Mouse (Mus musculus) CH12.LX (cell line): Measurements from ENCODE around the gene Tmem50b. TPM values are rescaled to one million over a fixed set of nuclear protein-coding genes. Genes with fewer than 3 reads are reported as not detected.

ENCODE experiments used
- DNase-seq: peaks from one replicate; pipeline ENCODE4 v3.0.0-alpha.2; 2013; ENCODE audit errors: extremely low read depth
- H3K27ac ChIP-seq: 2 replicates; pipeline ENCODE4 v1.5.1; 2012; ENCODE audit warnings: low read depth, mild to moderate bottlenecking, control low read depth, moderate library complexity; ENCODE audit not compliant: insufficient read depth
- H3K27me3 ChIP-seq: replicated peaks from 2 replicates; pipeline ENCODE3; 2012; ENCODE audit warnings: inconsistent platforms
- H3K36me3 ChIP-seq, 2 experiments: replicated peaks in 1 of 2; 2 replicates each; pipeline versions ENCODE3 to v1.6.1; 2012; ENCODE audit warnings: inconsistent platforms in 1 of 2, low read length in 1 of 2, mild to moderate bottlenecking in 1 of 2, mixed read lengths in 1 of 2, moderate library complexity in 1 of 2; ENCODE audit not compliant: control insufficient read depth in 1 of 2, insufficient read depth in 1 of 2
- H3K4me1 ChIP-seq, 2 experiments: 2 replicates each; pipeline ENCODE4 v1.6.1; 2012; ENCODE audit warnings: inconsistent platforms in 1 of 2, moderate library complexity in 1 of 2; ENCODE audit not compliant: insufficient read depth in 2 of 2, control insufficient read depth in 1 of 2
- H3K4me2 ChIP-seq: 2 replicates; pipeline ENCODE4 v1.6.1; 2012; ENCODE audit warnings: low read depth, mild to moderate bottlenecking, control low read depth; ENCODE audit not compliant: poor library complexity, insufficient read depth, severe bottlenecking
- H3K4me3 ChIP-seq, 3 experiments: fragments of 150-350 bp in 1 of 3; sonication (generic) in 1 of 3; replicated peaks in 1 of 3; 2 replicates each; pipeline versions ENCODE3 to v1.5.1; 2011 to 2012; ENCODE audit warnings: low read depth in 2 of 3, low read length in 2 of 3, mild to moderate bottlenecking in 2 of 3, moderate library complexity in 2 of 3, control low read depth in 1 of 3, improper control_type of control experiment in 1 of 3, inconsistent platforms in 1 of 3, mixed read lengths in 1 of 3; ENCODE audit not compliant: poor library complexity in 1 of 3
- H3K79me2 ChIP-seq: replicated peaks from 2 replicates; pipeline ENCODE4 v1.6.1; 2012; ENCODE audit warnings: mild to moderate bottlenecking, moderate library complexity; ENCODE audit not compliant: control insufficient read depth, poor library complexity, insufficient read depth, severe bottlenecking; ENCODE audit errors: extremely low read depth
- H3K9ac ChIP-seq: 2 replicates; pipeline ENCODE4 v1.6.1; 2012; ENCODE audit warnings: low read depth, mild to moderate bottlenecking, control low read depth, moderate library complexity; ENCODE audit not compliant: insufficient read depth
- H3K9me3 ChIP-seq: replicated peaks from 2 replicates; pipeline ENCODE3; 2012; ENCODE audit warnings: low read length, inconsistent platforms, mixed read lengths
- BHLHE40 ChIP-seq: IDR thresholded peaks from 2 replicates; pipeline ENCODE4 v1.6.1; 2011; ENCODE audit warnings: mild to moderate bottlenecking, low read depth, low read length, improper control_type of control experiment
- CHD2 ChIP-seq: IDR thresholded peaks from 2 replicates; pipeline ENCODE4 v1.6.1; 2011; ENCODE audit warnings: low read length, improper control_type of control experiment
- CTCF ChIP-seq, 2 experiments: IDR thresholded peaks in 1 of 2; conservative IDR thresholded peaks in 1 of 2; 2 replicates each; pipeline ENCODE4 v1.5.1; 2011 to 2012; ENCODE audit warnings: low read depth in 2 of 2, low read length in 2 of 2, improper control_type of control experiment in 1 of 2, inconsistent platforms in 1 of 2, mild to moderate bottlenecking in 1 of 2, moderate library complexity in 1 of 2
- E2F4 ChIP-seq: IDR thresholded peaks from 2 replicates; pipeline ENCODE4 v1.6.1; 2011; ENCODE audit warnings: low read depth, low read length, improper control_type of control experiment; ENCODE audit not compliant: insufficient replicate concordance
- ELF1 ChIP-seq: IDR thresholded peaks from 2 replicates; pipeline ENCODE4 v1.6.1; 2014; ENCODE audit warnings: low read depth, mild to moderate bottlenecking, inconsistent platforms, low read length, improper control_type of control experiment
- EP300 ChIP-seq: IDR thresholded peaks from 2 replicates; pipeline ENCODE4 v1.6.1; 2011; ENCODE audit warnings: low read length, improper control_type of control experiment
- ETS1 ChIP-seq: conservative IDR thresholded peaks from 2 replicates; pipeline ENCODE4 v1.6.1; 2012; ENCODE audit warnings: low read depth, mild to moderate bottlenecking, inconsistent platforms, low read length, improper control_type of control experiment, moderate library complexity
- GABPA ChIP-seq: IDR thresholded peaks from 2 replicates; pipeline ENCODE4 v1.6.1; 2012; ENCODE audit warnings: low read depth, low read length, improper control_type of control experiment, inconsistent platforms; ENCODE audit not compliant: insufficient replicate concordance
- HCFC1 ChIP-seq: IDR thresholded peaks from 2 replicates; pipeline ENCODE4 v1.6.1; 2012; ENCODE audit warnings: low read depth, mild to moderate bottlenecking, inconsistent platforms, low read length, improper control_type of control experiment
- IRF4 ChIP-seq: IDR thresholded peaks from 2 replicates; pipeline ENCODE4 v1.6.1; 2014; ENCODE audit warnings: low read depth, mild to moderate bottlenecking, inconsistent platforms, low read length, improper control_type of control experiment
- JUN ChIP-seq: IDR thresholded peaks from 2 replicates; pipeline ENCODE4 v1.6.1; 2011; ENCODE audit warnings: low read depth, mild to moderate bottlenecking, low read length, improper control_type of control experiment, moderate library complexity; ENCODE audit not compliant: insufficient read depth
- JUND ChIP-seq: conservative IDR thresholded peaks from 2 replicates; pipeline ENCODE4 v1.6.1; 2011; ENCODE audit warnings: low read depth, low read length, improper control_type of control experiment
- KAT2A ChIP-seq: IDR thresholded peaks from 2 replicates; pipeline ENCODE4 v1.6.1; 2012; ENCODE audit warnings: low read length, improper control_type of control experiment, inconsistent platforms; ENCODE audit not compliant: insufficient replicate concordance
- MAFK ChIP-seq: IDR thresholded peaks from 2 replicates; pipeline ENCODE4 v1.6.1; 2011; ENCODE audit warnings: low read length, improper control_type of control experiment; ENCODE audit not compliant: insufficient replicate concordance
- MAX ChIP-seq: IDR thresholded peaks from 2 replicates; pipeline ENCODE4 v1.6.1; 2011; ENCODE audit warnings: low read length, improper control_type of control experiment
- MAZ ChIP-seq: IDR thresholded peaks from 2 replicates; pipeline ENCODE4 v1.6.1; 2012; ENCODE audit warnings: low read depth, mild to moderate bottlenecking, inconsistent platforms, low read length, improper control_type of control experiment, moderate library complexity
- MEF2A ChIP-seq: IDR thresholded peaks from 2 replicates; pipeline ENCODE4 v1.6.1; 2014; ENCODE audit warnings: low read depth, mild to moderate bottlenecking, inconsistent platforms, low read length, improper control_type of control experiment, borderline replicate concordance
- MXI1 ChIP-seq: IDR thresholded peaks from 2 replicates; pipeline ENCODE4 v1.6.1; 2011; ENCODE audit warnings: mild to moderate bottlenecking, low read depth, low read length, improper control_type of control experiment
- NELFE ChIP-seq: IDR thresholded peaks from 2 replicates; pipeline ENCODE4 v1.6.1; 2011; ENCODE audit warnings: low read depth, low read length, improper control_type of control experiment
- NRF1 ChIP-seq: IDR thresholded peaks from 2 replicates; pipeline ENCODE4 v1.6.1; 2014; ENCODE audit warnings: low read depth, mild to moderate bottlenecking, inconsistent platforms, low read length, improper control_type of control experiment, moderate library complexity
- PAX5 ChIP-seq: IDR thresholded peaks from 2 replicates; pipeline ENCODE4 v1.6.1; 2012; ENCODE audit warnings: low read length, inconsistent platforms, mixed read lengths
- POLR2A ChIP-seq: IDR thresholded peaks from 2 replicates; pipeline ENCODE4 v1.6.1; 2011; ENCODE audit warnings: low read depth, mild to moderate bottlenecking, improper control_type of control experiment, low read length
- POLR2AphosphoS2 ChIP-seq: IDR thresholded peaks from 2 replicates; pipeline ENCODE4 v1.6.1; 2011; ENCODE audit warnings: low read depth, low read length, improper control_type of control experiment
- RAD21 ChIP-seq: IDR thresholded peaks from 2 replicates; pipeline ENCODE4 v1.6.1; 2011; ENCODE audit warnings: low read depth, mild to moderate bottlenecking, low read length, improper control_type of control experiment, moderate library complexity
- RCOR1 ChIP-seq: conservative IDR thresholded peaks from 2 replicates; pipeline ENCODE4 v1.6.1; 2012; ENCODE audit warnings: low read depth, mild to moderate bottlenecking, inconsistent platforms, low read length, improper control_type of control experiment
- SIN3A ChIP-seq: IDR thresholded peaks from 2 replicates; pipeline ENCODE4 v1.6.1; 2012; ENCODE audit warnings: low read length, improper control_type of control experiment, inconsistent platforms
- SMC3 ChIP-seq: IDR thresholded peaks from 2 replicates; pipeline ENCODE4 v1.6.1; 2011; ENCODE audit warnings: low read depth, low read length, improper control_type of control experiment
- TBP ChIP-seq: conservative IDR thresholded peaks from 2 replicates; pipeline ENCODE4 v1.6.1; 2011; ENCODE audit warnings: low read depth, low read length, improper control_type of control experiment
- TCF12 ChIP-seq: IDR thresholded peaks from 2 replicates; pipeline ENCODE4 v1.6.1; 2014; ENCODE audit warnings: low read depth, mild to moderate bottlenecking, inconsistent platforms, low read length, improper control_type of control experiment
- UBTF ChIP-seq: IDR thresholded peaks from 2 replicates; pipeline ENCODE4 v1.6.1; 2012; ENCODE audit warnings: low read depth, mild to moderate bottlenecking, inconsistent platforms, low read length, improper control_type of control experiment, moderate library complexity
- USF1 ChIP-seq: IDR thresholded peaks from 2 replicates; pipeline ENCODE4 v1.6.1; 2014; ENCODE audit warnings: low read depth, mild to moderate bottlenecking, inconsistent platforms, low read length, improper control_type of control experiment
- USF2 ChIP-seq: conservative IDR thresholded peaks from 2 replicates; pipeline ENCODE4 v1.6.1; 2011; ENCODE audit warnings: low read depth, low read length, improper control_type of control experiment
- ZC3H11A ChIP-seq: IDR thresholded peaks from 2 replicates; pipeline ENCODE4 v1.6.1; 2012; ENCODE audit warnings: low read depth, mild to moderate bottlenecking, inconsistent platforms, low read length, improper control_type of control experiment
- ZKSCAN1 ChIP-seq: IDR thresholded peaks from 2 replicates; pipeline ENCODE4 v1.6.1; 2012; ENCODE audit warnings: low read depth, inconsistent platforms, low read length, improper control_type of control experiment, borderline replicate concordance
- ZMIZ1 ChIP-seq: IDR thresholded peaks from 2 replicates; pipeline ENCODE4 v1.6.1; 2012; ENCODE audit warnings: low read depth, mild to moderate bottlenecking, inconsistent platforms, low read length, improper control_type of control experiment
- ZNF384 ChIP-seq: IDR thresholded peaks from 2 replicates; pipeline ENCODE4 v1.6.1; 2012; ENCODE audit warnings: low read depth, low read length, improper control_type of control experiment, inconsistent platforms
- dilution Hi-C: fragments of 300-500 bp; cut with MboI; formaldehyde crosslinking; loops from 2 replicates; pipeline ENCODE4 v1.14.3; 2020; ENCODE audit warnings: low sequenced_read_pairs; ENCODE audit not compliant: extremely low pct_unique_long_range_greater_than_20kb, extremely low pct_ligation_motif_present
- in situ Hi-C: fragments of 300-500 bp; cut with MboI; formaldehyde crosslinking; loops from 3 replicates; pipeline ENCODE4 v1.14.3; 2019; ENCODE audit warnings: low sequenced_read_pairs, low pct_ligation_motif_present, low pct_unique_long_range_greater_than_20kb, mixed read lengths
- polyA plus RNA-seq: library from polyadenylated mRNA; unstranded; fragments of >175 nt; gene quantifications from 2 replicates; pipeline ENCODE4 v1.2.1, GENCODE M21; 2012; ENCODE audit warnings: low read depth; ENCODE audit not compliant: insufficient read length
- total RNA-seq, 2 experiments: library from RNA; depleted of rRNA; stranded (reverse); fragments of 300-350 nt in 1 of 2; fragments of >200 nt in 1 of 2; gene quantifications; 2 replicates each; pipeline ENCODE4 v1.2.3; 2012 to 2014

Gene Tmem50b
- total and polyA plus RNA-seq, 3 experiments: 6.1 to 15.9 (median 12.7) TPM

DNA sequence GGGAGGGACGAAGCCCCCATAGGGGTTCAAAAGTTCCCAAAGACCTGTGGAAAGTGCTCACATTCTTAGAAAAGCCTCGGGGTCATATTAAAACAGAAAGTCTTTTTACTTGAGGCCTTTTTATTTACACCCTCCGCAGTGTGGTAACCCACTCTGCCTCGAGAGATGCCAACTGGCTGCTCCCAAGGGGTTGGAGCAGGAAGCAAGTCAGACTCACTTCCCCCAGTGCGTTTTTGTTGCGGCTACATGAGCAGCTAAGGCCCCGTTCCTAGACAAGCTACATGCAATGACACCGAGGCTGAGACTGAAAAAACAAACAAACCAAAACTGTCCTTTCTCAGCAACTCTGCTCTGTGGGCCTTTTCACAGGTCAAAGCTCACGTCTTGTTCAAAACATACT lies 59.1 kb downstream of the Tmem50b start (continued):
- TF ChIP-seq RCOR1 (no peak), MEF2A (no peak), JUND (no peak), E2F4 (no peak), ZNF384 (no peak), NELFE (no peak), ZKSCAN1 (no peak), POLR2AphosphoS2 (no peak), MAZ (no peak), USF2 (no peak), CHD2 (no peak), USF1 (no peak), PAX5 (no peak)
- TF ChIP-seq, all 38 proteins: peak for 6

DNA sequence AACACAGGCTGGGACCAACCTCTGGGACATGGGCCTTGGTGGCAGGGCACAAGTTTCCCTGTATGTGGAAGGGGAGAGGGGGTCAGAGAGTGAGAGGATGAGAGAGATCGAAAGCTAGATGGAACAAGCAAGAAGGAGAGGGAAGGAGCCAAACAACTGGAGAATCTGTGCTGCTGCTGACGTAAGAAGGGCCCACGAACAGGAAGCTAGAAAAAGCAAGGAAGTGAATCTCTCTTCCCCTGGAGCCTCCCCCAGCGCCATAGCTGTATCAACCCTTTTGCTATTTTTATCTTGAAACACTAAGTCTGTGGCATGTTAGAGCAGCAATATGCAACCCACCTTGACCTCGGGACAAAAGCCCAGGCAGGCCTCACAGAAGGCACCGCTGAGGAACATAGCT lies 59.5 kb downstream of the Tmem50b start:
- peaks cover 21 to 48% of the 10 kb centered on the region in 2 experiments for H3K4me1 ChIP-seq
- in situ Hi-C loops: no loop called here
- H3K79me2 ChIP-seq: no peaks in the 10 kb centered on the region
- H3K4me2 ChIP-seq: peak overlapping the region; percentile 21
- dilution Hi-C loops: no loop called here
- peak overlapping the region; percentile 13; the same call in 1 of the 2 replicates for H3K9ac ChIP-seq
- H3K27ac ChIP-seq: no peak overlapping the region
- H3K9me3 ChIP-seq: no peaks in the 10 kb centered on the region
- DNase-seq: peak; percentile 53
- no peaks in the 10 kb centered on the region for H3K27me3 ChIP-seq
- no peaks in the 10 kb centered on the region for H3K36me3 ChIP-seq
- peak overlapping the region in 1 of 3 experiments; percentile 2 for H3K4me3 ChIP-seq
- TF ChIP-seq ETS1: 0 out of 2 replicates have a peak, but pooled peaks have one; percentile 2
- TF ChIP-seq SIN3A: no peak
- TF ChIP-seq ELF1: peak; percentile 59
- TF ChIP-seq IRF4: no peak
- no peak for TF ChIP-seq CTCF (conservative IDR thresholded peaks at IDR 0.05 in 1 of 2, IDR thresholded peaks at IDR 0.05 in 1 of 2; ENCODE audit: low read depth in 2 of 2, low read length in 2 of 2)
- TF ChIP-seq PAX5: no peak
- TF ChIP-seq GABPA: no peak
- no peak for TF ChIP-seq NRF1
- no peak for TF ChIP-seq MAX
- TF ChIP-seq SMC3: no peak
- TF ChIP-seq JUND: no peak
- TF ChIP-seq MAZ: no peak
- TF ChIP-seq MAFK: no peak
- TF ChIP-seq RAD21: no peak
- no peak; the same call in 1 of the 2 replicates for TF ChIP-seq UBTF
- no peak for TF ChIP-seq CHD2
- no peak for TF ChIP-seq ZC3H11A
- TF ChIP-seq ZMIZ1: no peak
- TF ChIP-seq TBP: peak; percentile 31; the same call in 1 of the 2 replicates
- TF ChIP-seq USF1: no peak
- TF ChIP-seq TCF12: no peak
- no peak for TF ChIP-seq JUN
- TF ChIP-seq POLR2A: 0 out of 2 replicates have a peak, but pooled peaks have one; percentile 35
- TF ChIP-seq RCOR1: no peak
- 0 out of 2 replicates have a peak, but pooled peaks have one; percentile 32 for TF ChIP-seq MEF2A
- TF ChIP-seq NELFE: no peak
- TF ChIP-seq POLR2AphosphoS2: no peak
- no peak for TF ChIP-seq BHLHE40
- TF ChIP-seq KAT2A: no peak
- TF ChIP-seq MXI1: no peak
- no peak for TF ChIP-seq EP300
- TF ChIP-seq E2F4: no peak
- no peak for TF ChIP-seq ZNF384
- 0 out of 2 replicates have a peak, but pooled peaks have one; percentile 32 for TF ChIP-seq HCFC1
- no peak for TF ChIP-seq USF2
